Mouse (Mus musculus) kidney, adult 10 weeks (tissue): ENCODE results near the gene Pkd1l1. TPM values are rescaled to one million over a fixed set of nuclear protein-coding genes. Genes with fewer than 3 reads are reported as not detected.

Experiments used
- polyA plus RNA-seq: library from polyadenylated mRNA; stranded (reverse); fragments of 350-450 nt; fragmentation: Illumina TruSeq; extraction: RNeasy Lipid Tissue Mini Kit (QIAGEN cat#74804); gene quantifications from one replicate; pipeline ENCODE4 v1.2.3, GENCODE M21; 2014; ENCODE audit warnings: low read depth, low replicate concordance

Gene Pkd1l1
- polyA plus RNA-seq = not detected

DNA sequence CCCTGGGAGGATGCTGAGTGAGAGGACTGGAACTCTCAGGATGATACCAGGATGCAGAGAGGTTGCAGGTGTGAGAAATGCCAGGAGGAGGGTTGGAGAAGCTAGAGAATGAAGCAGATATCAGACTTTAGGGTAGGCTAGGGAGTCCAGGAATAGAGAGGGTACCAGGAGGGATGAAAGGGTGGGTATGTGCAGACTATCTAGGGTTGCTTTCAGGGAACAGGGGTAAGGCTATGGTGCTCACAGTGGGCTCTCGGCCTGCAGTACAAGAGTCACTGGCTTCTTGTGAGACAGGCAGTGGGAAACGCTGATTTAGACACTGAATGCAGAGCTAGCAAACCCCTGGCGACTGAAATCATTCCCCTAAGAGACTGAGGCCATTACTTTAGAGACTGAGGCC is at the start of gene Pkd1l1:
Gene Pkd1l1 (minus strand): TSS at position 101 of the 400 bp plus-strand sequence.

DNA sequence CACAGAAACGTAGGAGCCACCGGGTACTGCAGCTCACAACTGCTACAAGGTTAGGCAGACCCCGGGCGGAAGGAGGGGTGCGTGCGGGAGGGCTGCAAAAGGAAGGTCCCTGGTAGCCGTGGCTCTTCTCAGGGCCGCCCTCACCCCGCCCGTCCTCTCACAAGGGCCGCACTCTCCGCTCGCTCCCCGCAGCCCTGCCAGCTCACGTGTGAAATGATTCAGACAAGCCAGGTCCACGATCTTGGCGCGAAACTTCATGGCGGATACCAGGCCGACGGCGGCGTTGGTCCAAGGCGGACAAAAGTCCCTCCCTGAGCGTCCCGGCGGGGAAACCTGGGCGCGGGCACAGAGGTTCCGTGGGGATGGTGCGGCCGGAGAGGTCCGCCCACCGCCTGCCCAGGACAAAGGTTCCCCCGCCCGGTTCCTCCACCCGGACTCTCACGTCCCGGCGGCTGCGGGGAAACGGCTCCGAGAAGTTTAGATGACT is 37.8 kb upstream of the Pkd1l1 start, which contains the start of gene Hus1:
Gene Hus1 (minus strand): TSS at position 339 of the 487 bp plus-strand sequence.

Other genes starting within 250 kb of the Pkd1l1 start
- 34.4 TPM for gene Hus1, start 37.9 kb upstream of the Pkd1l1 start, polyA plus RNA-seq
- gene Gm11992, start 75.3 kb upstream of the Pkd1l1 start, polyA plus RNA-seq = 24.8 TPM
- 7.1 TPM for gene Sun3, start 75.7 kb upstream of the Pkd1l1 start, polyA plus RNA-seq
- gene Upp1, start 144.8 kb upstream of the Pkd1l1 start, polyA plus RNA-seq = 11.9 TPM
- gene Abca13, start 218.7 kb upstream of the Pkd1l1 start, polyA plus RNA-seq = 93.8 TPM